Mouse (Mus musculus) monocyte, adult 2 months (primary cell): ENCODE results near the gene Prr9.

ENCODE experiments used
- DNase-seq, 2 experiments: peaks; one replicate each; pipeline ENCODE4 v3.0.0; 2022; ENCODE audit warnings: low spot score in 2 of 2, low read depth in 1 of 2

Gene Prr9

GRCm38 (mm10) chr3:92123847-92124246 lies at the start of gene Prr9:
Gene Prr9, minus strand, starts transcription at chr3:92123947.
- DNase-seq = no peak

GRCm38 (mm10) chr3:92169847-92170246 lies 46.1 kb upstream of the Prr9 start:
- no peak for DNase-seq

GRCm38 (mm10) chr3:92153322-92153721 lies 29.6 kb upstream of the Prr9 start:
- DNase-seq = no peak

- no peak for DNase-seq
Observed at GRCm38 (mm10) chr3:92150631-92151277, 27.0 kb upstream of the Prr9 start.

- DNase-seq = no peak
Observed at GRCm38 (mm10) chr3:92147913-92148312, 24.2 kb upstream of the Prr9 start.

- DNase-seq = no peak
Observed at GRCm38 (mm10) chr3:92147420-92147819, 23.7 kb upstream of the Prr9 start.

- DNase-seq = no peak
Observed at GRCm38 (mm10) chr3:92142644-92143043, 18.9 kb upstream of the Prr9 start, which contains the start of gene Lelp1. Gene Lelp1, minus strand, starts transcription at chr3:92142744.

GRCm38 (mm10) chr3:92120902-92121301 lies 2.8 kb downstream of the Prr9 start:
- no peak for DNase-seq

GRCm38 (mm10) chr3:92117930-92118329 lies 5.8 kb downstream of the Prr9 start:
- DNase-seq = no peak

GRCm38 (mm10) chr3:92111526-92111925 lies 12.2 kb downstream of the Prr9 start:
- no peak for DNase-seq

GRCm38 (mm10) chr3:92110790-92111189 lies 13.0 kb downstream of the Prr9 start:
- DNase-seq = no peak

GRCm38 (mm10) chr3:92106582-92106981 lies 17.2 kb downstream of the Prr9 start:
- no peak for DNase-seq

GRCm38 (mm10) chr3:92083042-92083441 lies 40.7 kb downstream of the Prr9 start, which contains the start of gene Lor:
Gene Lor, minus strand, starts transcription at chr3:92083142.
- DNase-seq = no peak

- DNase-seq = no peak
Observed at GRCm38 (mm10) chr3:92081285-92081931, 42.3 kb downstream of the Prr9 start.

- DNase-seq = no peak
Observed at GRCm38 (mm10) chr3:92080462-92081284, 43.1 kb downstream of the Prr9 start.
